Mouse (Mus musculus): ENCODE measurements around the gene Cachd1.

The Cachd1 gene

GRCm38 (mm10) chr4:100865423-100865822 lies 88.9 kb downstream of the Cachd1 start:
- DNase-seq (ENCODE audit: low read depth in 1 of 2, low spot score in 2 of 2) = no peak

- DNase-seq (ENCODE audit: low read depth in 1 of 2, low spot score in 2 of 2) = no peak
Measured at GRCm38 (mm10) chr4:100865962-100866703, 89.7 kb downstream of the Cachd1 start.

- DNase-seq (ENCODE audit: low read depth in 1 of 2, low spot score in 2 of 2) = no peak
Measured at GRCm38 (mm10) chr4:100877351-100877750, 100.9 kb downstream of the Cachd1 start.

GRCm38 (mm10) chr4:100879414-100879813 lies 102.9 kb downstream of the Cachd1 start:
- no peak for DNase-seq (ENCODE audit: low read depth in 1 of 2, low spot score in 2 of 2)

- DNase-seq (ENCODE audit: low read depth in 1 of 2, low spot score in 2 of 2) = no peak
Measured at GRCm38 (mm10) chr4:100880075-100880474, 103.6 kb downstream of the Cachd1 start.

GRCm38 (mm10) chr4:100885793-100886742 lies 109.6 kb downstream of the Cachd1 start:
- DNase-seq (ENCODE audit: low read depth in 1 of 2, low spot score in 2 of 2) = no peak

GRCm38 (mm10) chr4:100886743-100887416 lies 110.4 kb downstream of the Cachd1 start:
- peak; percentile 4 to 12 for DNase-seq (ENCODE audit: low read depth in 1 of 2, low spot score in 2 of 2)

GRCm38 (mm10) chr4:100890106-100890970 lies 113.9 kb downstream of the Cachd1 start:
- no peak for DNase-seq (ENCODE audit: low read depth in 1 of 2, low spot score in 2 of 2)

GRCm38 (mm10) chr4:100893739-100894138 lies 117.3 kb downstream of the Cachd1 start:
- DNase-seq (ENCODE audit: low read depth in 1 of 2, low spot score in 2 of 2) = no peak

GRCm38 (mm10) chr4:100894142-100894541 lies 117.7 kb downstream of the Cachd1 start:
- no peak for DNase-seq (ENCODE audit: low read depth in 1 of 2, low spot score in 2 of 2)

- DNase-seq (ENCODE audit: low read depth in 1 of 2, low spot score in 2 of 2) = no peak
Measured at GRCm38 (mm10) chr4:100896260-100897010, 120.0 kb downstream of the Cachd1 start.

GRCm38 (mm10) chr4:100897943-100898342 lies 121.5 kb downstream of the Cachd1 start:
- DNase-seq (ENCODE audit: low read depth in 1 of 2, low spot score in 2 of 2) = no peak

GRCm38 (mm10) chr4:100909694-100910340 lies 133.3 kb downstream of the Cachd1 start:
- DNase-seq (ENCODE audit: low read depth in 1 of 2, low spot score in 2 of 2) = no peak

GRCm38 (mm10) chr4:100910605-100911330 lies 134.3 kb downstream of the Cachd1 start:
- DNase-seq (ENCODE audit: low read depth in 1 of 2, low spot score in 2 of 2) = no peak

- no peak for DNase-seq (ENCODE audit: low read depth in 1 of 2, low spot score in 2 of 2)
Measured at GRCm38 (mm10) chr4:100911658-100912057, 135.2 kb downstream of the Cachd1 start.

- DNase-seq (ENCODE audit: low read depth in 1 of 2, low spot score in 2 of 2) = no peak
Measured at GRCm38 (mm10) chr4:100913666-100914065, 137.2 kb downstream of the Cachd1 start.

- DNase-seq (ENCODE audit: low read depth in 1 of 2, low spot score in 2 of 2) = no peak
Measured at GRCm38 (mm10) chr4:100914532-100914931, 138.1 kb downstream of the Cachd1 start.

- DNase-seq (ENCODE audit: low read depth in 1 of 2, low spot score in 2 of 2) = no peak
Measured at GRCm38 (mm10) chr4:100915093-100915492, 138.6 kb downstream of the Cachd1 start.

- DNase-seq (ENCODE audit: low read depth in 1 of 2, low spot score in 2 of 2) = no peak
Measured at GRCm38 (mm10) chr4:100917511-100917910, 141.0 kb downstream of the Cachd1 start.

Data from monocyte, adult 2 months (primary cell).